Mouse (Mus musculus) macrophage (primary cell): Measurements from ENCODE around the gene Atp6v0e2. TPM values are rescaled to one million over a fixed set of nuclear protein-coding genes. Genes with fewer than 3 reads are reported as not detected.

ENCODE experiments used
- H3K27ac ChIP-seq: fragments of 350-480 bp; formaldehyde crosslinking; 2 replicates; pipeline ENCODE4 v1.9.0; 2021
- H3K36me3 ChIP-seq: fragments of 350-480 bp; formaldehyde crosslinking; 2 replicates; pipeline ENCODE4 v1.9.0; 2021; ENCODE audit errors: inconsistent target
- H3K4me3 ChIP-seq: fragments of 350-480 bp; formaldehyde crosslinking; 2 replicates; pipeline ENCODE4 v1.9.0; 2021; ENCODE audit errors: inconsistent target
- H3K79me2 ChIP-seq: fragments of 350-480 bp; formaldehyde crosslinking; 2 replicates; pipeline ENCODE4 v1.9.0; 2021; ENCODE audit errors: inconsistent target
- WGBS: methylation state at CpG from one replicate; pipeline ENCODE4 v1.1.7; 2026; ENCODE audit warnings: inconsistent platforms; ENCODE audit not compliant: missing documents; 5-methylcytosine and 5-hydroxymethylcytosine counted together
- polyA plus RNA-seq: library from polyadenylated mRNA; stranded (reverse); fragments of 250-400 nt; gene quantifications from 3 replicates; pipeline ENCODE4 v1.2.4, GENCODE M21; 2018; ENCODE audit warnings: inconsistent platforms

Gene Atp6v0e2
- polyA plus RNA-seq, 1 experiment from 2014 or later: not detected

DNA sequence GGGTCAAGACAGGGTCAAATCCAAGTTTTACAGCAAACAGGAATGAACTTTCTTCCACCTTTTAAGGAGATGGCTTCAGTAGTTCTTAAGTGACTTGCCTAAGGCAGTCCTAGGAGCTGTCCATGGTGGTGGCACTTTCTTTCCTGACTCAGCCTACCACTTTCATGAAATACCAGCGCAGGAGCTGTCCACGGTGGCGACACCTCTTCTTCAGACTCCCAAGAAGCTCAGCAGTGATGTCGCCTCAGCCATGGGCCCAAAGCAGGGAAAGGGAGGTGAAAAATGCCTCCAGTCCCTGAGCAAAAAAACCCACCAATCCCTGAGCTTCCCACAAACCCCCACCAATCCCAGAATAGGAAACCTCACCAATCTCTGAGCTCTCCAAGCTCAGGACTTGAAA, 15.5 kb downstream of the Atp6v0e2 start:
- no peak overlapping the region for H3K27ac ChIP-seq
- no peaks in the 10 kb centered on the region for H3K79me2 ChIP-seq
- no peak overlapping the region for H3K4me3 ChIP-seq
- WGBS: 89% methylated on average over 4 of the region's 4 CpGs
- no peaks in the 10 kb centered on the region for H3K36me3 ChIP-seq

GRCm38 (mm10) chr6:48553819-48554218, 16.4 kb downstream of the Atp6v0e2 start:
- WGBS: 96% methylated on average over 4 of the region's 4 CpGs
- Histone ChIP-seq H3K36me3 (no peaks in the 10 kb centered on the region), H3K4me3 (no peak overlapping the region), H3K79me2 (no peaks in the 10 kb centered on the region), H3K27ac (no peak overlapping the region)

- no peaks in the 10 kb centered on the region for H3K36me3 ChIP-seq
- H3K27ac ChIP-seq: peak within 1 kb of the TSS; percentile 84
- WGBS: 1% methylated on average over 39 of the region's 39 CpGs
- H3K79me2 ChIP-seq: no peaks in the 10 kb centered on the region
- peak within 1 kb of the TSS; percentile 56 for H3K4me3 ChIP-seq
These were observed 17.1 kb downstream of the Atp6v0e2 start, which contains the start of gene Lrrc61 for GRCm38 (mm10) chr6:48554280-48555103. TSS of gene Lrrc61 (plus strand) at chr6:48554796.

DNA sequence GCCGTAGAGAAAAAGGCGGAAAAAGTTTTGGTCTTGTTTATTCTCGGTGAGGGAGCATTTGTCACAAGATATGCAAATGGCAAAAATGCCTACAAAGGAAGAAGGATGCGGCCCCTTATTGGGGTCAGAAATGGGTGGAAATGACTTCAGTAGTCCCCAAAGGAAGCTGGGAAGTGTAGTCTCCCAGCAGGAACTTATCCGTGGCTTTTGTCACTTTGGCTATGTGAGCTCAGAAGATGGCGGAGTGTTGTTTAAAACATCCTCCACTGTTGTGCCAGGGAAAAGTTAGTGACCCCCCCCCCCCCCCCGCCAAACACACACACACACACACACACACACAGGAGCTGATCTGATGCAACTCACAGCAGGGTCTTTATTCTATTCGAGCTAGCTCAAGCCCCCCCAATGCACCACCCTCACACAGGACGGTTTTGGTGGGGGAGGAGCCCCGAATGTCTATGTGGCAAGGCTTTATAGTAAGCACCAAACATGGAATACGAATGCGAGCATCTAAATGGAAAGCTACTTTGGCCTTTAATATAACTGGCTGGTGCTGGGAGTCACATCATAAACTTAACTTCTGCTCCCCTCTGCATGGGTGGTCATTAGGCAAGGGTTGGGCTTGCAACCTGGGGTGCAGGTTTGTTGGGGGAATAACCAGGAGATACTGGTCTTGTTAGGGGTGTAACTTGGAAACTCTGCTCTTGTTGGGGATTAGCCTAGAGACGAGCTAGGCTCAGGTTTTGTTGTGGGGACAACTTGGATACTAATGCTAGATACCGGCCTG, 17.9 kb downstream of the Atp6v0e2 start:
- WGBS: 33% methylated on average over 13 of the region's 14 CpGs
- H3K36me3 ChIP-seq: no peaks in the 10 kb centered on the region
- no peaks in the 10 kb centered on the region for H3K79me2 ChIP-seq
- H3K27ac ChIP-seq: peak overlapping the region; percentile 84
- H3K4me3 ChIP-seq: peak overlapping the region; percentile 56

GRCm38 (mm10) chr6:48555956-48556355, 18.5 kb downstream of the Atp6v0e2 start:
- H3K36me3 ChIP-seq: no peaks in the 10 kb centered on the region
- H3K4me3 ChIP-seq: no peak overlapping the region
- 93% methylated on average over 3 of the region's 3 CpGs for WGBS
- no peaks in the 10 kb centered on the region for H3K79me2 ChIP-seq
- H3K27ac ChIP-seq: no peak overlapping the region

- WGBS: 96% methylated on average over 4 of the region's 4 CpGs
- H3K4me3 ChIP-seq: no peak overlapping the region
- H3K36me3 ChIP-seq: no peaks in the 10 kb centered on the region
- H3K27ac ChIP-seq: no peak overlapping the region
- H3K79me2 ChIP-seq: no peaks in the 10 kb centered on the region
These were observed 28.4 kb downstream of the Atp6v0e2 start for GRCm38 (mm10) chr6:48565693-48566310.

DNA sequence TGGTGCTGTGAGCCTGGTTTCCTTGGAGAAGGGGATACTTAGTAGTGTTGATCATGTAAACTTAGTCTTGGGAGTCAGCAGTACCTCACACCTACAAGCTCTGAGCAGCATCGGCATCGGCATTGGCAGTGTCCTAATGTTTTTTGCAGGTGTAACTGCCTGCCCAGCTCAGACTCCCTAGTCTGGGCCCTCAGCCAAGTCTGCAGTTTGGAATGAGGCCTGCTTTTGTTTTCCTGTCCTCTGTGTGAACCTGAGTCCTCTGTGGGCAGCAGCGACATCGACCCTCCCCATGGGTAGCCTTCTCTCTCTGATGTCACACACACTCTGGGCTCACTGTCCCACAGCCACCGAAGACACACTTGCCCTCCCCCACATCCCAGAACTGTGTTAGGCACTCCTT, 28.9 kb downstream of the Atp6v0e2 start:
- Histone ChIP-seq H3K79me2 (no peaks in the 10 kb centered on the region), H3K36me3 (no peaks in the 10 kb centered on the region), H3K4me3 (no peak overlapping the region), H3K27ac (no peak overlapping the region)
- WGBS: 63% methylated on average over 5 of the region's 5 CpGs

DNA sequence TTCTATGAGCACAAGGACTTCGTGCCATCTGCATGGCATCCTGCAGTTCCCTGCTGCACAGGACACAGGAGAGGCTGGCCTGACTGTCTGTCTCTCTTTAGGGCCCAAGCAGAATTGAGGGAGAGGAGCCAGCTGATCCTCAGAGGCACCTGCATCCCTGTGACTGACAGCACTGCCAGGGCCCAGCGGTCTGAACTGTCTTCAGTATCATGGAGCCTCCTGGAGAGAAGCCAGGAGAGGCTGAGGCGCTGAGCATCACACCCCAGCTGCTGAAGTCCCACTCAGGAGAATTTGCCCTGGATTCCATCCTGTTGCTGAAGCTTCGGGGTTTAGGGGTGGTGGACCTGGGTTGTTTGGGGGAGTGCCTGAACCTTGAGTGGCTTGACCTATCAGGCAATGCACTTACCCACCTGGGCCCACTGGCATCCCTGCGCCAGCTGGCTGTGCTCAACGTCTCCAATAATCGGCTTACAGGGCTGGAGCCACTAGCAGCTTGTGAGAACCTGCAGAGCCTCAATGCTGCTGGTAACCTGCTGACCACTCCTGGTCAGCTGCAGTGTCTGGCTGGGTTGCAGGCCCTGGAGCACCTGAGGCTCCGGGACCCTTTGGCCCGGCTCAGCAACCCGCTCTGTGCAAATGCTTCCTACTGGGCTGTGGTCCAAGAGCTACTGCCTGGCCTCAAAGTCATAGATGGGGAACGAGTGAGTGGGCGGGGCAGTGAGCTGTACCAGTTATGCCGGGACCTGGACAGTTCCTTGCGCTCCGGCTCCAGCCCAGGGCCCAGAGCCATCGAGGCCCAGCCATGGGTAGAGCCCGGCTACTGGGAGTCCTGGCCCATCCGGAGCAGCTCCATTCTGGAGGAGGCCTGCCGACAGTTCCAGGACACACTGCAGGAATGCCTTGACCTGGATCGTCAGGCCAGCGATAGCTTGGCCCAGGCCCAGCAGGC, 30.9 kb downstream of the Atp6v0e2 start:
- Histone ChIP-seq H3K27ac (no peak overlapping the region), H3K79me2 (no peaks in the 10 kb centered on the region), H3K4me3 (no peak overlapping the region), H3K36me3 (no peaks in the 10 kb centered on the region)
- 46% methylated on average over 21 of the region's 21 CpGs for WGBS

DNA sequence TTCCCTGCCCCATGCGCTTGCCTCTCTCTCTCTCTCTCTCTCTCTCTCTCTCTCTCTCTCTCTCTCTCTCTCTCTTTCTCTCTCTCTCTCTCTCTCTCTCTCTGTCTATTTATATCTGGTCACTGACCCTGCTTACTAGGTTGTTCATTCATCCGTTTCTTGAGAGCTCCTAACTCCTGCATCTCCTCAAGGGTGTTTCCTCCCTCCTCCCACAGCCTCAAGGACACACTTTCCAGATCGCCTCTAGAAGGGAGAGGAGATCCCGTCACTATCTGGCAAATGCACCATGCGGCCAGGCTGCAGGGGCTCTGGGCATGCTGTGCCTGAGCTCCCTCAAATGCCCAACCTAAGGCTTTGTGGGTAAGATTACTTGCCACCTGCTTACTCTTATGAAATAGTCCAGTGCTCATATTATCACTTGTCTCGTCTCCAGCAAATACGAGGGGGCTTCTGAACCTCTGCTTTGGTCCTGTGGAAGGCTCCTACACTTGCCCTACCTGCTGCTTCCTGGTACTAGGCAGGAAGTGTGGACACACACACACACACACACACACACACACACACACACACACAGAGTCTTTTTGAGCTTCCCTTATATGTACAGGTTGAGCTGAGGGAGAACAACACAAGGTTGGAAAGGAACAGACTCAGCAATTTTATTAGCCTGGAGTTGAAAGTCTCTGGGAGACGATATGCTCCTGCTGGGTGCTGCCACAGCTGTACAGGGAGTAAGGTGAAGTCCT, 31.8 kb downstream of the Atp6v0e2 start:
- H3K79me2 ChIP-seq: no peaks in the 10 kb centered on the region
- no peak overlapping the region for H3K4me3 ChIP-seq
- H3K27ac ChIP-seq: no peak overlapping the region
- WGBS: 71% methylated on average over 8 of the region's 8 CpGs
- H3K36me3 ChIP-seq: no peaks in the 10 kb centered on the region

GRCm38 (mm10) chr6:48572014-48572413, 34.6 kb downstream of the Atp6v0e2 start:
- no peaks in the 10 kb centered on the region for H3K36me3 ChIP-seq
- no peak overlapping the region for H3K27ac ChIP-seq
- H3K79me2 ChIP-seq: no peaks in the 10 kb centered on the region
- WGBS: 90% methylated on average over 5 of the region's 5 CpGs
- H3K4me3 ChIP-seq: no peak overlapping the region

DNA sequence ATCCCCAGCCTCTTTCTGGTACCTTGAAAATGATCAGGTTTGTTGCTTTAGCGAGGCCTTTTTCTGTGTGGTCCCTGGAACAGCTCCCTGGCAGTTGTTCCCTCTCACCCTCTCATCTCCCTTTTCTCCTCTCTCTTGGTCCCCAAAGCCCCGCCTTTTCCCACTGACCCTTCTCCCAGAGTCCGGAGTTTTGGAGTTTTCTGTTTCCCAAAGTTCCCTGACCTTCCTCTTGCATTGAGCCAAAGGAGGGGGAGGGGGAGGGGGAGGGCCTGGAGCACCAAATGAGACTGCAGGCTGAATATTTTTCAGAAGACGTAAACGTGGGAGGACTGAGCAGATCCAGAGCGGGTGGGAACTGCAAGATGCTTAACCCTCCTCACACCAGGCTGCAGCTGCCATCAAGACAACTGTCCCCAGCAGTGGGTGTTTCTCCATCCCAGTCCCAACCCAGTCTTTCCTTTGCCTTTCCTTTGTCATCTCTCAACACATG, 35.2 kb downstream of the Atp6v0e2 start, which contains the start of gene Rarres2:
Gene Rarres2 (minus strand): TSS at position 218 of the 490 bp plus-strand sequence.
- no peaks in the 10 kb centered on the region for H3K79me2 ChIP-seq
- no peak within 1 kb of the TSS for H3K27ac ChIP-seq
- H3K4me3 ChIP-seq: no peak within 1 kb of the TSS
- H3K36me3 ChIP-seq: no peaks in the 10 kb centered on the region
- WGBS: 87% methylated on average over 6 of the region's 6 CpGs

- H3K4me3 ChIP-seq: no peak overlapping the region
- no peaks in the 10 kb centered on the region for H3K79me2 ChIP-seq
- no peaks in the 10 kb centered on the region for H3K36me3 ChIP-seq
- H3K27ac ChIP-seq: no peak overlapping the region
- WGBS: 80% methylated on average over 9 of the region's 10 CpGs
These were observed 35.9 kb downstream of the Atp6v0e2 start for GRCm38 (mm10) chr6:48573280-48573679.

GRCm38 (mm10) chr6:48573981-48574380, 36.6 kb downstream of the Atp6v0e2 start:
- 92% methylated on average over 3 of the region's 3 CpGs for WGBS
- Histone ChIP-seq H3K4me3 (no peak overlapping the region), H3K79me2 (no peaks in the 10 kb centered on the region), H3K36me3 (no peaks in the 10 kb centered on the region), H3K27ac (no peak overlapping the region)
